Mouse (Mus musculus) MEL (cell line): ENCODE measurements at regions not wholly inside any gene's neighbourhood (a gene's known extent, or its start where the extent isn't known, plus 50 kb on each side); places are given as distances from the start of the nearest gene placed in this dataset.

ENCODE experiments used
- DNase-seq: peaks from one replicate; pipeline ENCODE4 v3.0.0; 2011; ENCODE audit warnings: low read depth, low spot score
- H3K27ac ChIP-seq: 2 replicates; pipeline ENCODE4 v1.5.1; 2012; ENCODE audit warnings: low read depth, mild to moderate bottlenecking, control low read depth, low read length, moderate library complexity; ENCODE audit not compliant: control insufficient read depth
- H3K27me3 ChIP-seq, 2 experiments: fragments of 150-350 bp in 1 of 2; sonication (generic) in 1 of 2; 2 replicates each; pipeline ENCODE4 v1.6.1; 2012; ENCODE audit warnings: low read length in 2 of 2, mild to moderate bottlenecking in 2 of 2, improper control_type of control experiment in 1 of 2, moderate library complexity in 1 of 2; ENCODE audit not compliant: insufficient read depth in 2 of 2, control insufficient read depth in 1 of 2
- H3K36me3 ChIP-seq, 2 experiments: 2 replicates each; pipeline ENCODE4 v1.6.1; 2012 to 2014; ENCODE audit warnings: low read length in 2 of 2, improper control_type of control experiment in 1 of 2, inconsistent platforms in 1 of 2, mild to moderate bottlenecking in 1 of 2; ENCODE audit not compliant: insufficient read depth in 2 of 2, control insufficient read depth in 1 of 2
- H3K4me1 ChIP-seq, 2 experiments: fragments of 150-350 bp in 1 of 2; sonication (generic) in 1 of 2; 2 replicates each; pipeline ENCODE4 v1.6.1; 2012; ENCODE audit warnings: low read length in 2 of 2, improper control_type of control experiment in 1 of 2, mild to moderate bottlenecking in 1 of 2; ENCODE audit not compliant: insufficient read depth in 2 of 2, control insufficient read depth in 1 of 2
- H3K4me3 ChIP-seq, 2 experiments: fragments of 150-350 bp in 1 of 2; sonication (generic) in 1 of 2; 2 replicates each; pipeline ENCODE4 v1.5.1; 2012; ENCODE audit warnings: low read depth in 2 of 2, low read length in 2 of 2, mild to moderate bottlenecking in 2 of 2, moderate library complexity in 2 of 2, control low read depth in 1 of 2, improper control_type of control experiment in 1 of 2; ENCODE audit not compliant: control insufficient read depth in 1 of 2, insufficient read depth in 1 of 2
- H3K79me2 ChIP-seq: 2 replicates; pipeline ENCODE4 v1.6.1; 2012; ENCODE audit warnings: mild to moderate bottlenecking, low read length, moderate library complexity; ENCODE audit not compliant: control insufficient read depth, poor library complexity, insufficient read depth
- H3K9ac ChIP-seq: 2 replicates; pipeline ENCODE4 v1.6.1; 2012; ENCODE audit warnings: low read depth, mild to moderate bottlenecking, control low read depth, low read length, moderate library complexity; ENCODE audit not compliant: control insufficient read depth, poor library complexity, severe bottlenecking
- H3K9me3 ChIP-seq: fragments of 150-350 bp; sonication (generic); replicated peaks from 2 replicates; pipeline ENCODE4 v1.6.1; 2012; ENCODE audit warnings: mild to moderate bottlenecking, low read length, improper control_type of control experiment, moderate library complexity; ENCODE audit not compliant: insufficient read depth
- BHLHE40 ChIP-seq: IDR thresholded peaks from 2 replicates; pipeline ENCODE4 v1.6.1; 2012; ENCODE audit warnings: low read depth, mild to moderate bottlenecking, inconsistent platforms, low read length, improper control_type of control experiment, borderline replicate concordance
- CHD1 ChIP-seq: IDR thresholded peaks from 2 replicates; pipeline ENCODE4 v1.6.1; 2012; ENCODE audit warnings: low read depth, mild to moderate bottlenecking, inconsistent platforms, low read length, improper control_type of control experiment
- CHD2 ChIP-seq: IDR thresholded peaks from 2 replicates; pipeline ENCODE4 v1.6.1; 2011; ENCODE audit warnings: low read length, improper control_type of control experiment
- CTCF ChIP-seq, 3 experiments: IDR thresholded peaks in 2 of 3; conservative IDR thresholded peaks in 1 of 3; 2 replicates each; pipeline ENCODE4 v1.5.1; 2011 to 2012; ENCODE audit warnings: low read length in 3 of 3, low read depth in 2 of 3, mild to moderate bottlenecking in 2 of 3, improper control_type of control experiment in 1 of 3, inconsistent platforms in 1 of 3, mixed read lengths in 1 of 3, moderate library complexity in 1 of 3; ENCODE audit not compliant: control insufficient read depth in 1 of 3, insufficient read depth in 1 of 3, poor library complexity in 1 of 3, severe bottlenecking in 1 of 3
- ELF1 ChIP-seq: IDR thresholded peaks from 2 replicates; pipeline ENCODE4 v1.6.1; 2014; ENCODE audit warnings: low read depth, mild to moderate bottlenecking, inconsistent platforms, low read length, improper control_type of control experiment, moderate library complexity
- ETS1 ChIP-seq: IDR thresholded peaks from 2 replicates; pipeline ENCODE4 v1.6.1; 2012; ENCODE audit warnings: low read depth, mild to moderate bottlenecking, inconsistent platforms, low read length, improper control_type of control experiment, moderate library complexity
- GATA1 ChIP-seq: IDR thresholded peaks from 2 replicates; pipeline ENCODE4 v1.6.1; 2011; ENCODE audit warnings: low read depth, low read length, improper control_type of control experiment
- HCFC1 ChIP-seq: IDR thresholded peaks from 2 replicates; pipeline ENCODE4 v1.6.1; 2012; ENCODE audit warnings: low read depth, mild to moderate bottlenecking, inconsistent platforms, low read length, improper control_type of control experiment, moderate library complexity
- KAT2A ChIP-seq: conservative IDR thresholded peaks from 2 replicates; pipeline ENCODE4 v1.6.1; 2012; ENCODE audit warnings: low read depth, low read length, improper control_type of control experiment, inconsistent platforms
- MAZ ChIP-seq: IDR thresholded peaks from 2 replicates; pipeline ENCODE4 v1.6.1; 2012; ENCODE audit warnings: low read depth, mild to moderate bottlenecking, inconsistent platforms, low read length, improper control_type of control experiment
- MYC ChIP-seq: IDR thresholded peaks from 2 replicates; pipeline ENCODE4 v1.6.1; 2011; ENCODE audit warnings: low read depth, mild to moderate bottlenecking, low read length, improper control_type of control experiment, moderate library complexity
- POLR2AphosphoS2 ChIP-seq: IDR thresholded peaks from 2 replicates; pipeline ENCODE4 v1.6.1; 2011; ENCODE audit warnings: low read length, improper control_type of control experiment
- POLR2AphosphoS5 ChIP-seq: IDR thresholded peaks from 2 replicates; pipeline ENCODE4 v1.6.1; 2012; ENCODE audit warnings: low read depth, borderline replicate concordance, mild to moderate bottlenecking, inconsistent platforms, low read length, moderate library complexity, mixed read lengths
- RAD21 ChIP-seq: IDR thresholded peaks from 2 replicates; pipeline ENCODE4 v1.6.1; 2011; ENCODE audit warnings: mild to moderate bottlenecking, low read depth, low read length, improper control_type of control experiment
- SIN3A ChIP-seq: IDR thresholded peaks from 2 replicates; pipeline ENCODE4 v1.6.1; 2012; ENCODE audit warnings: low read length, improper control_type of control experiment, inconsistent platforms
- SMC3 ChIP-seq: IDR thresholded peaks from 2 replicates; pipeline ENCODE4 v1.6.1; 2011; ENCODE audit warnings: low read depth, low read length, improper control_type of control experiment
- TAL1 ChIP-seq: IDR thresholded peaks from 2 replicates; pipeline ENCODE4 v1.6.1; 2012; ENCODE audit warnings: mild to moderate bottlenecking, inconsistent platforms, low read length, moderate library complexity, mixed read lengths
- TCF12 ChIP-seq: IDR thresholded peaks from 2 replicates; pipeline ENCODE4 v1.6.1; 2014; ENCODE audit warnings: low read depth, mild to moderate bottlenecking, inconsistent platforms, low read length, improper control_type of control experiment, moderate library complexity
- USF2 ChIP-seq, 2 experiments: IDR thresholded peaks; 2 replicates each; pipeline ENCODE4 v1.6.1; 2011 to 2012; ENCODE audit warnings: improper control_type of control experiment in 2 of 2, low read length in 2 of 2, borderline replicate concordance in 1 of 2, inconsistent platforms in 1 of 2, low read depth in 1 of 2, mild to moderate bottlenecking in 1 of 2; ENCODE audit not compliant: insufficient read depth in 1 of 2
- ZC3H11A ChIP-seq: IDR thresholded peaks from 2 replicates; pipeline ENCODE4 v1.6.1; 2012; ENCODE audit warnings: low read depth, mild to moderate bottlenecking, inconsistent platforms, low read length, improper control_type of control experiment
- ZKSCAN1 ChIP-seq: IDR thresholded peaks from 2 replicates; pipeline ENCODE4 v1.6.1; 2012; ENCODE audit warnings: low read depth, mild to moderate bottlenecking, inconsistent platforms, low read length, improper control_type of control experiment, moderate library complexity
- ZMIZ1 ChIP-seq: IDR thresholded peaks from 2 replicates; pipeline ENCODE4 v1.6.1; 2012; ENCODE audit warnings: low read depth, mild to moderate bottlenecking, inconsistent platforms, low read length, improper control_type of control experiment, moderate library complexity
- ZNF384 ChIP-seq: IDR thresholded peaks from 2 replicates; pipeline ENCODE4 v1.6.1; 2012; ENCODE audit warnings: low read depth, mild to moderate bottlenecking, inconsistent platforms, low read length, improper control_type of control experiment

- no peaks in the 10 kb centered on the region for H3K27me3 ChIP-seq
- no peak for DNase-seq
- H3K36me3 ChIP-seq = no peaks in the 10 kb centered on the region
- H3K27ac ChIP-seq = no peak overlapping the region
- H3K79me2 ChIP-seq = no peaks in the 10 kb centered on the region
- no peaks in the 10 kb centered on the region for H3K9me3 ChIP-seq
- H3K4me3 ChIP-seq = no peak overlapping the region
- H3K4me1 ChIP-seq = no peaks in the 10 kb centered on the region
- TF ChIP-seq POLR2AphosphoS2 = no peak
- no peak for TF ChIP-seq POLR2AphosphoS5
- TF ChIP-seq KAT2A = no peak
- TF ChIP-seq TCF12 = no peak
- TF ChIP-seq ZC3H11A = no peak
- no peak for TF ChIP-seq GATA1
- no peak for TF ChIP-seq CTCF (IDR thresholded peaks at IDR 0.05 in 2 of 3, conservative IDR thresholded peaks at IDR 0.05 in 1 of 3; ENCODE audit: control insufficient read depth in 1 of 3, insufficient read depth in 1 of 3, low read depth in 2 of 3, low read length in 3 of 3, poor library complexity in 1 of 3, severe bottlenecking in 1 of 3)
- no peak for TF ChIP-seq BHLHE40
- TF ChIP-seq ZNF384 = no peak
- no peak for TF ChIP-seq ZMIZ1
- H3K9ac ChIP-seq = no peak overlapping the region
These were observed 164.1 kb downstream of the Sall1 start for GRCm38 (mm10) chr8:88879857-88880256.

GRCm38 (mm10) chr8:88877921-88878320 is 166.0 kb downstream of the Sall1 start:
- Histone ChIP-seq H3K27ac (no peak overlapping the region), H3K27me3 (no peaks in the 10 kb centered on the region), H3K9me3 (no peaks in the 10 kb centered on the region), H3K79me2 (no peaks in the 10 kb centered on the region), H3K36me3 (no peaks in the 10 kb centered on the region), H3K4me1 (no peaks in the 10 kb centered on the region), H3K9ac (no peak overlapping the region), H3K4me3 (no peak overlapping the region)
- TF ChIP-seq MYC (no peak), CHD2 (no peak), ELF1 (no peak), ZNF384 (no peak), HCFC1 (no peak), RAD21 (no peak), TAL1 (no peak), USF2 (IDR thresholded peaks at IDR 0.05; ENCODE audit: borderline replicate concordance in 1 of 2, insufficient read depth in 1 of 2, low read depth in 1 of 2, low read length in 2 of 2) (no peak), ETS1 (no peak), MAZ (no peak), KAT2A (no peak), ZKSCAN1 (no peak), SIN3A (no peak), CHD1 (no peak), SMC3 (no peak)
- DNase-seq = no peak
